In the genomic region with DNA sequence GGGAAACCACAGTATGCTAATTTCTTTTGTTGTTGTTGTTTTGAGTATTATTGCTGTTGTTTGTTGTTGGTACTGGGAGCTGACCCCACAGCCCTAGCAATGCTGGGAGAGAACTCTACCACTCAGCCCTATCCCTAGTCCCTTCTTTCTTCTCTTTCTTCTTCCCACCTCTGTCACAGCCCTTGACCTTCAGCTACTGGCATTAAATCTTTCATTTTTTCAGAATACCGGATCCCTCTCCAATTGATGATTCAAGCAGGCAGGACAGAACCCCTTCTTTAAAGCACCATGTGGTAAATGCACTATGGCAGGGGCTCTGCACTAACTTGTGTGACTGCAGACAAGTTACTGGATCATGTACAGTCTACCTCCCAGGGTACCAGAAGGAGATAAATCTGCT, we compare ENCODE assay signal across 12 mouse cellular contexts.
"Had no signal": no experiment of that assay in that cellular context is flagged by ENCODE, and none has a peak within 500 bp of the region (broad histone marks: within the 10 kb centered on the region; RNA-seq: fewer than 3 reads in every experiment).

No protein-coding gene starts in this region.

- DNase-seq: retina, postnatal 1 day; right cerebral cortex, adult 18-20 months; right cerebral cortex, postnatal 14 days; right cerebral cortex, postnatal 25 days; right cerebral cortex, postnatal 4 days; spleen, adult 18-20 months; thymus, adult 18-20 months; thymus, adult 2 months; thymus, postnatal 14 days; thymus, postnatal 25 days; thymus, postnatal 36 days; thymus, postnatal 4 days had no signal
